Mouse (Mus musculus) embryo, embryonic 10 days (tissue): Measurements from ENCODE around the gene Gnl1.
"Not testable (repeated sequence)": the region's sequence is repeated elsewhere in the genome, so short reads cannot be mapped to it uniquely, and the experiment has no call there.

Source experiments
- DNase-seq: peaks from one replicate; pipeline ENCODE4 v3.0.0-alpha.2; 2015; ENCODE audit warnings: low spot score

Gnl1 gene

GRCm38 (mm10) chr17:35979401-35980362 lies at the start of gene Gnl1, which contains the start of gene Prr3:
TSS of gene Gnl1 (plus strand) at chr17:35979851.
TSS of gene Prr3 (minus strand) at chr17:35980236.
- peak; percentile 96 for DNase-seq

- DNase-seq: no peak
Observed at GRCm38 (mm10) chr17:35930627-35931026, 49.0 kb upstream of the Gnl1 start.

- DNase-seq: no peak
Observed at GRCm38 (mm10) chr17:35932608-35933007, 47.0 kb upstream of the Gnl1 start.

GRCm38 (mm10) chr17:35935763-35936162 lies 43.9 kb upstream of the Gnl1 start:
- DNase-seq: not testable (repeated sequence)

- DNase-seq: peak; percentile 79
Observed at GRCm38 (mm10) chr17:35937700-35938348, 41.8 kb upstream of the Gnl1 start.

GRCm38 (mm10) chr17:35939108-35939507 lies 40.5 kb upstream of the Gnl1 start:
- DNase-seq: no peak

- DNase-seq: no peak
Observed at GRCm38 (mm10) chr17:35939941-35940340, 39.7 kb upstream of the Gnl1 start.

GRCm38 (mm10) chr17:35950946-35951345 lies 28.7 kb upstream of the Gnl1 start:
- DNase-seq: not testable (repeated sequence)

- not testable (repeated sequence) for DNase-seq
Observed at GRCm38 (mm10) chr17:35952559-35952958, 27.1 kb upstream of the Gnl1 start.

GRCm38 (mm10) chr17:35954665-35955064 lies 25.0 kb upstream of the Gnl1 start:
- DNase-seq: no peak

GRCm38 (mm10) chr17:35958533-35959223 lies 21.0 kb upstream of the Gnl1 start:
- no peak for DNase-seq

- DNase-seq: no peak
Observed at GRCm38 (mm10) chr17:35963279-35963678, 16.4 kb upstream of the Gnl1 start.

GRCm38 (mm10) chr17:35967621-35968020 lies 12.0 kb upstream of the Gnl1 start:
- no peak for DNase-seq

- peak; percentile 99 for DNase-seq
Observed at GRCm38 (mm10) chr17:35969418-35970389, 9.9 kb upstream of the Gnl1 start, which contains the start of gene Abcf1. TSS of gene Abcf1 (minus strand) at chr17:35969761.

- DNase-seq: no peak
Observed at GRCm38 (mm10) chr17:35972131-35972530, 7.5 kb upstream of the Gnl1 start.

- DNase-seq: peak; percentile 92
Observed at GRCm38 (mm10) chr17:35978811-35979400, 745 bp upstream of the Gnl1 start.

- DNase-seq: peak; percentile 50
Observed at GRCm38 (mm10) chr17:35980363-35980754, 708 bp downstream of the Gnl1 start.

GRCm38 (mm10) chr17:35981776-35982175 lies 2.1 kb downstream of the Gnl1 start:
- DNase-seq: no peak

GRCm38 (mm10) chr17:35991781-35992180 lies 12.1 kb downstream of the Gnl1 start:
- DNase-seq: no peak

GRCm38 (mm10) chr17:35993675-35994074 lies 14.0 kb downstream of the Gnl1 start:
- peak; percentile 94 for DNase-seq
